Mouse (Mus musculus) kidney, embryonic 14.5 days (tissue): ENCODE data around the gene Timp4. TPM values are rescaled to one million over a fixed set of nuclear protein-coding genes. Genes with fewer than 3 reads are reported as not detected.

ENCODE experiments used
- ATAC-seq: fragments of 200-750 bp; cut with Nextera tagmentation; 2 replicates; pipeline ENCODE4 v1.8.0; 2017; ENCODE audit warnings: moderate number of reproducible peaks, mild to moderate bottlenecking, moderate TSS enrichment, moderate library complexity; ENCODE audit not compliant: low FRiP score, low TSS enrichment
- H3K27ac ChIP-seq: fragments of 300-500 bp; sonication (generic); 2 replicates; pipeline ENCODE4 v1.5.1; 2014; ENCODE audit warnings: low read depth, mild to moderate bottlenecking, low read length, moderate library complexity, mixed read lengths
- H3K27me3 ChIP-seq: fragments of 300-500 bp; sonication (generic); 2 replicates; pipeline ENCODE4 v1.6.1; 2014; ENCODE audit warnings: mild to moderate bottlenecking, low read length; ENCODE audit not compliant: control insufficient read depth, insufficient read depth
- H3K36me3 ChIP-seq: fragments of 300-500 bp; sonication (generic); 2 replicates; pipeline ENCODE4 v1.6.1; 2014; ENCODE audit warnings: low read length, mixed read lengths; ENCODE audit not compliant: control insufficient read depth, insufficient read depth
- H3K4me1 ChIP-seq: fragments of 300-500 bp; sonication (generic); 2 replicates; pipeline ENCODE4 v1.6.1; 2014; ENCODE audit warnings: low read length, mixed read lengths; ENCODE audit not compliant: control insufficient read depth, insufficient read depth
- H3K4me2 ChIP-seq: fragments of 300-500 bp; sonication (generic); replicated peaks from 2 replicates; pipeline ENCODE4 v1.6.1; 2014; ENCODE audit warnings: low read depth, mild to moderate bottlenecking, low read length
- H3K4me3 ChIP-seq: fragments of 300-500 bp; sonication (generic); 2 replicates; pipeline ENCODE4 v1.5.1; 2014; ENCODE audit warnings: mild to moderate bottlenecking, low read length
- H3K9ac ChIP-seq: fragments of 300-500 bp; sonication (generic); 2 replicates; pipeline ENCODE4 v1.6.1; 2014; ENCODE audit warnings: low read depth, mild to moderate bottlenecking, low read length, moderate library complexity
- H3K9me3 ChIP-seq: fragments of 300-500 bp; sonication (generic); 2 replicates; pipeline ENCODE4 v1.6.1; 2016; ENCODE audit warnings: low read length; ENCODE audit not compliant: control insufficient read depth
- WGBS: fragments of 180-500 bp; shearing (Covaris S2); extraction: QIAGEN DNeasy Blood & Tissue Kit; methylation state at CpG from one replicate; pipeline ENCODE4 v1.1.7; 2014; 5-methylcytosine and 5-hydroxymethylcytosine counted together
- polyA plus RNA-seq: library from polyadenylated mRNA; unstranded; fragments of >200 nt; fragmentation: Nextera tagmentation; extraction: Ambion mirVana; gene quantifications from 2 replicates; pipeline ENCODE4 v1.2.1, GENCODE M21; 2014

The Timp4 gene
- polyA plus RNA-seq, 1 experiment from 2014 or later = 0.15 TPM

- H3K9me3 ChIP-seq = no peaks in the 10 kb centered on the region
- no peak overlapping the region for H3K27ac ChIP-seq
- H3K36me3 ChIP-seq = no peaks in the 10 kb centered on the region
- H3K9ac ChIP-seq = no peak overlapping the region
- H3K4me2 ChIP-seq = no peak overlapping the region
- no peaks in the 10 kb centered on the region for H3K27me3 ChIP-seq
- H3K4me1 ChIP-seq = no peaks in the 10 kb centered on the region
- WGBS = 73% methylated on average over 3 of the region's 3 CpGs
- no peak for ATAC-seq
- H3K4me3 ChIP-seq = no peak overlapping the region
Measured at GRCm38 (mm10) chr6:115225519-115225918, 26.5 kb downstream of the Timp4 start.

GRCm38 (mm10) chr6:115221215-115221641, 30.8 kb downstream of the Timp4 start:
- Histone ChIP-seq H3K4me1 (no peaks in the 10 kb centered on the region), H3K27ac (no peak overlapping the region), H3K9me3 (no peaks in the 10 kb centered on the region), H3K9ac (no peak overlapping the region), H3K4me2 (no peak overlapping the region), H3K4me3 (no peak overlapping the region), H3K27me3 (no peaks in the 10 kb centered on the region), H3K36me3 (no peaks in the 10 kb centered on the region)
- 81% methylated on average over 8 of the region's 8 CpGs for WGBS
- no peak for ATAC-seq

DNA sequence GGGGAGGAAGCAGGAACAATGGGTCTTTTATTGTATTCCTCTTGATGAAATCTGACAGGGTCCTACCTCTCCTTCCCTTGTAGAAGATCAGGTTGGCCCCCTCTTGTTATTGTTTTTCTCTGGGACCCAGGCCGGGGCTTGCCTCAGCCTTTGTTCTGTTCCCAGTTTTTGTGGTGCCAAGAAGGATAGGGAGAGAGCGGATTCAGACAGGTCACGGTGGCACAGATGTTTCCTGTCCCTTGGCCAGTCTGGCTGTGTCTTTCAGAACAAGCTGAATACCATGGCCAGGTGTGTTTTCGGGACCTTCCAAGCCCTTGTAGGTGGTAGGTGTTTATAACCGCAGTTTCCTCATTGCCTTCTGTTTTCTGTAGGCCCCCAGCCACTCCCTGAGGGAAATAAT, 38.9 kb downstream of the Timp4 start:
- Histone ChIP-seq H3K27ac (no peak overlapping the region), H3K4me2 (no peak overlapping the region), H3K9ac (no peak overlapping the region), H3K4me1 (no peaks in the 10 kb centered on the region; the same call in 1 of the 2 replicates), H3K36me3 (no peaks in the 10 kb centered on the region), H3K9me3 (no peaks in the 10 kb centered on the region), H3K4me3 (no peak overlapping the region), H3K27me3 (no peaks in the 10 kb centered on the region)
- 47% methylated on average over 5 of the region's 5 CpGs for WGBS
- no peak for ATAC-seq

DNA sequence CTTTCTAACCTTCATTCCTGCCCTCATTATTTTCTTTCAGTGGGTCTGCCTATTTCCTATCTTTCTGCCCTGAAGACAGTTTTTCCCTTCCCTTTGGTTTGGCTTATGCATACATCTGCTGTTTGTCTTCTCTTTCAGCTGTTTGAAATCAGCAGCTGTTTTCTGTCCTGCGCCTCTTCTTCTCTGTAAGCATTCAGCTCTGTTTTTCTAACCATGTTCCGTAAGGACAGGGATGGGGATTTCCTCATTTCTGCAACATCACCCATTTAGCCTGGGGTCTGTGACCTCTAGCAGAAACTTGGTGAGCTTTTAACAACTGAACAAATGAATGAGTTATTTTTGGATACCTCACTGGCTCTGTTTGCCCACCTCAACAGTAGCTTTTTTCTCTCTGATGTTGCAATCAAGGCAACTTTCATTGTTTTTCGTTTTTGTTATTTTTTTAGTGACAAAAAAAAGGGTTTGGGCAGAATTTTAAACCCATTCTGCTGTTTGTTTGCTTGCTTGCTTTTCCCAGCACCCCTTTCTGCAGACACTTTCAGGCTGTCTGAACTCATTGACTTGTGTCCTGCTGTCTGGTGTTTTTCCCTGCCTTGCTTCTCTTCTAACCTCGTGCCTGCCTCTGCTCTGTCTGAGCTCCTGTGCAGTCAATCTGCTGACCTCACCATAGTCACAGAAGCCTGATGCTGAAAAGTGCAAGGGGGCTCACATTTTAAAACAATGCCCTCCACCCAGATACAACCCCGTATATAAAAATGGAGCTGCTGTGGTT, 39.7 kb downstream of the Timp4 start:
- WGBS = 52% methylated on average over 5 of the region's 5 CpGs
- no peaks in the 10 kb centered on the region for H3K9me3 ChIP-seq
- H3K4me1 ChIP-seq = no peaks in the 10 kb centered on the region; the same call in 1 of the 2 replicates
- ATAC-seq = no peak
- no peak overlapping the region for H3K4me3 ChIP-seq
- H3K4me2 ChIP-seq = no peak overlapping the region
- 0 out of 2 replicates have a peak overlapping the region, but pooled peaks have one; percentile 37 for H3K27ac ChIP-seq
- no peaks in the 10 kb centered on the region for H3K36me3 ChIP-seq
- H3K27me3 ChIP-seq = no peaks in the 10 kb centered on the region
- no peak overlapping the region for H3K9ac ChIP-seq

DNA sequence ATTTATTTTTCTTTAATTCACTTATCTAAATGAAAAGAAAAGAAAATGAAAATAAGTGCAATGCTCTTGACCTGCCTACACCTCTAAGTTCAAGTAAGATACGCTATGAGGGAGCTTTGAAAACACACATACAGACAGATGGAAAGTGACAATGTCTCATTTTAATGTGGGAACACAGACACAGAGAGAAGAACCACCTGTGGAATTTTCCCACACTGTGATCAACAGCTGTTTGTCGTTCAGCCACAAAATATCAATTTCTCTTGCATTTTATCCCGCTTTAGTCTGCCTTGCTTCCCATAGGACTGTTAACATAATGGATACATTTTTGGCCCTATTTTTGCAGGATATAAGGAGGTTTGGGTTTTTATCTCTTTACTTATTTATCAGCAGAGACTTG, 41.2 kb downstream of the Timp4 start:
- H3K36me3 ChIP-seq = no peaks in the 10 kb centered on the region
- no peak for ATAC-seq
- no peaks in the 10 kb centered on the region for H3K9me3 ChIP-seq
- H3K4me1 ChIP-seq = no peaks in the 10 kb centered on the region; the same call in 1 of the 2 replicates
- no peak overlapping the region for H3K4me2 ChIP-seq
- H3K4me3 ChIP-seq = no peak overlapping the region
- H3K9ac ChIP-seq = no peak overlapping the region
- 44% methylated on average over 3 of the region's 3 CpGs for WGBS
- H3K27ac ChIP-seq = no peak overlapping the region
- no peaks in the 10 kb centered on the region for H3K27me3 ChIP-seq

GRCm38 (mm10) chr6:115210187-115210586, 41.8 kb downstream of the Timp4 start:
- Histone ChIP-seq H3K9ac (no peak overlapping the region), H3K4me1 (no peaks in the 10 kb centered on the region; the same call in 1 of the 2 replicates), H3K9me3 (no peaks in the 10 kb centered on the region), H3K4me2 (no peak overlapping the region), H3K36me3 (no peaks in the 10 kb centered on the region), H3K27ac (no peak overlapping the region), H3K4me3 (no peak overlapping the region), H3K27me3 (no peaks in the 10 kb centered on the region)
- 50% methylated on average over 2 of the region's 2 CpGs for WGBS
- ATAC-seq = no peak

GRCm38 (mm10) chr6:115203029-115203428, 49.0 kb downstream of the Timp4 start:
- no peak for ATAC-seq
- Histone ChIP-seq H3K27ac (no peak overlapping the region), H3K9me3 (no peaks in the 10 kb centered on the region), H3K4me3 (no peak overlapping the region), H3K4me1 (no peaks in the 10 kb centered on the region), H3K9ac (no peak overlapping the region), H3K27me3 (no peaks in the 10 kb centered on the region), H3K4me2 (no peak overlapping the region), H3K36me3 (no peaks in the 10 kb centered on the region)
- WGBS = 74% methylated on average over 3 of the region's 3 CpGs

DNA sequence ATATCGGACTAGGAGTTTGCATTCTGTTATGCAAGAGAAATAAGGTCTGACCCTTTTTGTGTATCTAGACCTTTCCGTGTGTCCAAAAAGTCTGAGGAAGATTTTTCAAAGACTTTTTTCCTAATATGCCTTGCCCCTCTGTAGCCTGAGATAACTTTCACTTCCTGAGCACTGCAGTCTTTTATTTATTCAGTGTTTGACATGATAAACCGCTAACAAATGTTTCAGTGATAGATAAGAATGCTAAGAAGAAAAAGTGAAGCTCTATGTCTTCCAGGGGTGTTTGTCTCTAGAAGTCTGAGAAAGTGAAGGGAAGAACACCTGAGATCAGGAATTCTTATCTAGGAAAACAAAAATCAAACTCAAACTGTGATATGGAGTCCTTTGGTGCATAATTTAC, 51.3 kb downstream of the Timp4 start:
- no peaks in the 10 kb centered on the region for H3K36me3 ChIP-seq
- no peak overlapping the region for H3K27ac ChIP-seq
- no peak overlapping the region for H3K9ac ChIP-seq
- no peak for ATAC-seq
- no peaks in the 10 kb centered on the region for H3K4me1 ChIP-seq
- WGBS = 69% methylated on average over 3 of the region's 3 CpGs
- no peaks in the 10 kb centered on the region for H3K9me3 ChIP-seq
- no peaks in the 10 kb centered on the region for H3K27me3 ChIP-seq
- no peak overlapping the region for H3K4me3 ChIP-seq
- no peak overlapping the region for H3K4me2 ChIP-seq
